Mouse (Mus musculus): Measurements from ENCODE around the gene Tmem88.

DNA sequence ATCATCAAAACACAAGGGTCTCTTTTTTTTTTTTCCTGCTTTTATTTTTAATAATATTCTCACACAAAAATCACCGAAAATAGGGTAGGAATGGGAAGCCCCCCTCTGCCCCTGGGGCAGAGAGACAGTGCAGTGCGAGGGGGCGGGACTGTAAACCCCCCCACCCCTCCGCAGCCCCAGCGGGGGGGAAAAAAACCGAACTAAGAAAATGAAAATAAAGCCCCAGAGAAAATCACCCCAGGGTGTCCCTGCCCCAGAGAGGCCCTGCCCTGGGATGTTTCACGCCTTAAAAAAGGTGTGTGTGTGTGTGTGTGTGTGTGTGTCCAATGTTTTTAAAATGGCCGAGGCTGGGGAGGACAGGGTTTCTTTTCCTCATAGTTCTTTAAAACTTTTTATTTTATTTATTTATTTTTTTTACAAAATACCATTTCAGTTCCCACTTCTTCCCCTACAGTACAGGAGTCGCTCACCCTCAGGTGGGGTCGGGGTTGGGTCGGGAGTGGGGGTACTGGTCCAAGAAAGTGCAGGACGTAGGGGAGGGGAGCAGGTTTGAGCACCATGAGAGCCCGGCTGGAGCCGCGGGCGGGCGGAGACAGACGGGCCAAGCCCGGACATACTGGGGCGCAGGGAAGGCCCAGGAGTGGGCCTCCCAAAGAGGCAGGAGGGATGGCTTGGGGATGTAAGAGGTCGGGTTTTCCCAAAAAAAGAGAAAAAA is 609 bp upstream of the Tmem88 start:
- no peak for TF ChIP-seq CTCF (IDR thresholded peaks at IDR 0.05; ENCODE audit: low read depth, low read length)
- TF ChIP-seq POLR2A (IDR thresholded peaks at IDR 0.05; ENCODE audit: extremely low read depth, insufficient read depth, low read length): no peak
